Mouse (Mus musculus) liver, adult 2 months (tissue): ENCODE measurements around the gene Zfp663.

Source experiments
- CTCF ChIP-seq: fragments of 200-500 bp; IDR thresholded peaks from 2 replicates; pipeline ENCODE4 v1.5.1; 2011; ENCODE audit warnings: low read depth, low read length, control low read depth
- POLR2A ChIP-seq: fragments of 200-500 bp; IDR thresholded peaks from 2 replicates; pipeline ENCODE4 v1.6.1; 2011; ENCODE audit warnings: low read length, control low read depth; ENCODE audit not compliant: insufficient read depth; ENCODE audit errors: extremely low read depth

- TF ChIP-seq CTCF (peak; percentile 85), POLR2A (no peak)
Observed at GRCm38 (mm10) chr2:165364334-165365091, 4.0 kb downstream of the Zfp663 start.
